Mouse (Mus musculus): ENCODE measurements around the gene Pea15a. TPM values are rescaled to one million over a fixed set of nuclear protein-coding genes. Genes with fewer than 3 reads are reported as not detected.

Gene Pea15a
- polyA plus RNA-seq, 1 experiment from 2014 or later, result 87.0 TPM

DNA sequence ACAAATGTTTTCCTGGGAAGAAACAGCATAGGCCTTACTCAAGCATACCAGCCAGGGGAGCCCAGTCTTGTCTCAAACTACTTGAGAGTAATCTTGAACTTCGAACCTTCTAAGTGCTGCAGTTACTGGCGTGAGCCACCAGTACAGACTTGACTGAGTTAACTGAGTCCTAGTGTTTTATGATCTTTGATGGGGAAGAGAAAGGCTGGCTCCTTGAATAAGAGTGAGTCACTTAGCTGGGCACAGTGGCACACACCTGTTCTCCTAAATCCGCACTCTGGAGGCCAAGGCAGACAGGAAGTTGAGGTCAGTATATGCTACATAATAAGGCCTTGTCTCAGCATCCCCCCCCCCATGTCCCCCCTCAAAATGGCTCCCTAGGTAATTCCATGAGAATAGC lies 52.1 kb downstream of the Pea15a start:
- Histone ChIP-seq H3K4me2 (replicated peaks; ENCODE audit: low read depth, low read length) (no peak overlapping the region), H3K9ac (ENCODE audit: low read depth, low read length) (no peak overlapping the region), H3K4me1 (ENCODE audit: control insufficient read depth, insufficient read depth, low read length) (no peaks in the 10 kb centered on the region; the same call in 1 of the 2 replicates), H3K4me3 (ENCODE audit: low read length) (no peak overlapping the region), H3K36me3 (ENCODE audit: control insufficient read depth, insufficient read depth, low read length) (peaks cover 52% of the 10 kb centered on the region), H3K27ac (ENCODE audit: low read depth, low read length) (no peak overlapping the region), H3K9me3 (ENCODE audit: control insufficient read depth, low read length) (no peaks in the 10 kb centered on the region), H3K27me3 (ENCODE audit: control insufficient read depth, insufficient read depth, low read length) (no peaks in the 10 kb centered on the region)
- WGBS, result 97% methylated on average over 3 of the region's 3 CpGs
- ATAC-seq (ENCODE audit: low FRiP score, low TSS enrichment), result no peak

DNA sequence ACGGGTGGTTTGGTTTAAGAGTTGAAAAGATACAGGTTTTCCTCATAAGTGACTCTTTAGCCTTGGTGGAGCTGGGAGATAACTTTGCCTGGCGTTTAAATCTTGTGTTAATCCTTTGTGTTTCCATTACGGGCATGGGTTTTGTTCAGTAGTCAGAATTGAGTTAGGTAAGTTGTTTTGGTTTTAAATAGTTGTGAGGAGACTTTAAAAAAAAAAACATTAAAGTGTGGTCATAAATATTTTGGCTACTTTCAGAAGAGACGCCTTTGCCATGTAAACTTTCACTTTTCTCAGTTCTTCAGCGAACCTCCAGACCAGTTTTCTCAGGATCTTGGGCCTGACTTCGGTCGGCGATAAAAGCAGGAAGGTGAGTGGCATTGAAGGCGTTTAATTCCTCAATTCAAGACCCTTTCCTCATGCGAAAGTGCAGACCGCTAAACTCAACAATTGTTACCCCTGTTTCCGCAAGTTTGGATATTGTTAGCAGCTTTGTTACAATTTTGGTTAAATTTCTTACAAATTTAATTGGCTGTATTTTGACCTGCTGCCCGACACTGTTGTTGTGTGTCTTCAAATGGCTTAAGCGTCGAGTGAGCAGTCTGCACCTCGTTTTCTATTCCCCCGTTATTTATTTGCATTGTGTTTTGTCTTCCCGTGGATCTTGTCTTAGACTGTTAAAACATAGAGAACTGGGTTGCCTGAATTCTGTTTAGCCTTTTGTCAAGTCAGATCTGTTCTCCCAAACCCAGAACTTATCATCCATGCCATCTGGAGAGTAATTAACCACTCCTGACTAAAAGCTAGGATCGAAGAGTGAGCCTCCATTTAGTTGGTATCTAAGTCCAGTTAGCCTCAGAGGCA lies 57.4 kb downstream of the Pea15a start:
- Histone ChIP-seq H3K4me3 (ENCODE audit: low read length) (peak overlapping the region; percentile 97), H3K27me3 (ENCODE audit: control insufficient read depth, insufficient read depth, low read length) (no peaks in the 10 kb centered on the region), H3K4me2 (replicated peaks; ENCODE audit: low read depth, low read length) (peak overlapping the region; percentile 76), H3K27ac (ENCODE audit: low read depth, low read length) (peak overlapping the region; percentile 96), H3K9me3 (ENCODE audit: control insufficient read depth, low read length) (no peaks in the 10 kb centered on the region), H3K4me1 (ENCODE audit: control insufficient read depth, insufficient read depth, low read length) (no peaks in the 10 kb centered on the region; the same call in 1 of the 2 replicates), H3K36me3 (ENCODE audit: control insufficient read depth, insufficient read depth, low read length) (peaks cover 25% of the 10 kb centered on the region), H3K9ac (ENCODE audit: low read depth, low read length) (peak overlapping the region; percentile 99)
- WGBS, result 15% methylated on average over 19 of the region's 19 CpGs
- ATAC-seq (ENCODE audit: low FRiP score, low TSS enrichment), result no peak

- Histone ChIP-seq H3K9ac (ENCODE audit: low read depth, low read length) (peak overlapping the region; percentile 99), H3K9me3 (ENCODE audit: control insufficient read depth, low read length) (no peaks in the 10 kb centered on the region), H3K4me1 (ENCODE audit: control insufficient read depth, insufficient read depth, low read length) (no peaks in the 10 kb centered on the region; the same call in 1 of the 2 replicates), H3K27me3 (ENCODE audit: control insufficient read depth, insufficient read depth, low read length) (no peaks in the 10 kb centered on the region), H3K4me3 (ENCODE audit: low read length) (peak overlapping the region; percentile 97), H3K4me2 (replicated peaks; ENCODE audit: low read depth, low read length) (peak overlapping the region; percentile 76), H3K36me3 (ENCODE audit: control insufficient read depth, insufficient read depth, low read length) (peaks cover 18% of the 10 kb centered on the region; the same call in 1 of the 2 replicates), H3K27ac (ENCODE audit: low read depth, low read length) (peak overlapping the region; percentile 96)
- WGBS, result 1% methylated on average over 39 of the region's 40 CpGs
- ATAC-seq (ENCODE audit: low FRiP score, low TSS enrichment), result peak; percentile 64
Measured at GRCm38 (mm10) chr1:172148279-172148954, 58.2 kb downstream of the Pea15a start.

DNA sequence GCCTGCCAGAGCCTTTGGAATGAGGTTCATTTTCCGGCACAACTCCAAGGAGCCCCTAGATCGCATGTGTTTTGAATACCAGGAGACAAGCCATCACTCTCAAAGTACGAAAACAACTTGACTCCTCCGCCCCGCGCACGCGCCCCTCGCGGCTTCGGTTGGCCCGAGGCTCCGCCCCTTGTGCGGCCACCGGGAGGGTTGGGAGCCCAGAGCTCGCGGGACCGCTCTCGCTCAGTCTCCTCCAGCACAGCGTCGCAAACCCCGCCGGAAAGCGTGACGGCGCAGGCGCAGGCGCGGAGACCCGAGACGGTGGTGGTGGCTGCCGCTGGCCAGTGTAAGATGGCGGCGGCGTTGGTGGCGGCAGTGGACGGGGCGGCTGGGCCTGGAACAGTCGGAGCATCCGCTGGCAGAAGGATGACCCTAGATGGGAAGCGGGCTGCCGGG lies 58.7 kb downstream of the Pea15a start, which contains the start of gene Dcaf8:
Gene Dcaf8, plus strand, starts transcription at position 250 of the 444 bp plus-strand sequence.
- Histone ChIP-seq H3K27ac (ENCODE audit: low read depth, low read length) (peak within 1 kb of the TSS; percentile 96), H3K4me2 (replicated peaks; ENCODE audit: low read depth, low read length) (peak within 1 kb of the TSS; percentile 76), H3K4me1 (ENCODE audit: control insufficient read depth, insufficient read depth, low read length) (no peaks in the 10 kb centered on the region; the same call in 1 of the 2 replicates), H3K36me3 (ENCODE audit: control insufficient read depth, insufficient read depth, low read length) (peaks cover 13% of the 10 kb centered on the region; the same call in 1 of the 2 replicates), H3K4me3 (ENCODE audit: low read length) (peak within 1 kb of the TSS; percentile 97), H3K9ac (ENCODE audit: low read depth, low read length) (peak within 1 kb of the TSS; percentile 99), H3K27me3 (ENCODE audit: control insufficient read depth, insufficient read depth, low read length) (no peaks in the 10 kb centered on the region), H3K9me3 (ENCODE audit: control insufficient read depth, low read length) (no peaks in the 10 kb centered on the region)
- ATAC-seq (ENCODE audit: low FRiP score, low TSS enrichment), result peak; percentile 99
- WGBS, result under 1% methylated on average over 41 of the region's 42 CpGs

Other genes with a start within 250 kb of the Pea15a start
- 18.2 and 19.0 TPM in 2 replicates for gene Vangl2, start 178.4 kb downstream of the Pea15a start, polyA plus RNA-seq (2014; fragmentation: Nextera tagmentation; extraction: Ambion mirVana)
- gene Nhlh1, start 149.2 kb downstream of the Pea15a start, polyA plus RNA-seq (2014; fragmentation: Nextera tagmentation; extraction: Ambion mirVana), result not detected in 2 replicates
- 78.1 and 194 TPM in 2 replicates for gene Copa, start 124.3 kb downstream of the Pea15a start, polyA plus RNA-seq (2014; fragmentation: Nextera tagmentation; extraction: Ambion mirVana)
- gene Ncstn, start 124.0 kb downstream of the Pea15a start, polyA plus RNA-seq (2014; fragmentation: Nextera tagmentation; extraction: Ambion mirVana), result 66.5 and 136 TPM in 2 replicates
- gene Pex19, start 80.0 kb downstream of the Pea15a start, polyA plus RNA-seq (2014; fragmentation: Nextera tagmentation; extraction: Ambion mirVana), result 95.1 and 138 TPM in 2 replicates
- gene Dcaf8, start 58.7 kb downstream of the Pea15a start, polyA plus RNA-seq (2014; fragmentation: Nextera tagmentation; extraction: Ambion mirVana), result 78.3 and 114 TPM in 2 replicates
- 2.8 and 3.5 TPM in 2 replicates for gene Casq1, start 13.1 kb upstream of the Pea15a start, polyA plus RNA-seq (2014; fragmentation: Nextera tagmentation; extraction: Ambion mirVana)
- gene Atp1a4, start 51.6 kb upstream of the Pea15a start, polyA plus RNA-seq (2014; fragmentation: Nextera tagmentation; extraction: Ambion mirVana), result not detected in 2 replicates
- 39.5 and 53.1 TPM in 2 replicates for gene Igsf8, start 54.8 kb upstream of the Pea15a start, polyA plus RNA-seq (2014; fragmentation: Nextera tagmentation; extraction: Ambion mirVana)
- 0.66 and 0.96 TPM in 2 replicates for gene Atp1a2, start 91.3 kb upstream of the Pea15a start, polyA plus RNA-seq (2014; fragmentation: Nextera tagmentation; extraction: Ambion mirVana)
- gene Kcnj9, start 122.5 kb upstream of the Pea15a start, polyA plus RNA-seq (2014; fragmentation: Nextera tagmentation; extraction: Ambion mirVana), result 0.20 TPM in 1 of 2 replicates, not detected in the other
- gene Kcnj10, start 134.4 kb upstream of the Pea15a start, polyA plus RNA-seq (2014; fragmentation: Nextera tagmentation; extraction: Ambion mirVana), result 0.31 and 0.57 TPM in 2 replicates
- gene Pigm, start 169.7 kb upstream of the Pea15a start, polyA plus RNA-seq (2014; fragmentation: Nextera tagmentation; extraction: Ambion mirVana), result 9.5 and 12.1 TPM in 2 replicates